Mouse (Mus musculus): ENCODE data around the gene Fam178b.

DNA sequence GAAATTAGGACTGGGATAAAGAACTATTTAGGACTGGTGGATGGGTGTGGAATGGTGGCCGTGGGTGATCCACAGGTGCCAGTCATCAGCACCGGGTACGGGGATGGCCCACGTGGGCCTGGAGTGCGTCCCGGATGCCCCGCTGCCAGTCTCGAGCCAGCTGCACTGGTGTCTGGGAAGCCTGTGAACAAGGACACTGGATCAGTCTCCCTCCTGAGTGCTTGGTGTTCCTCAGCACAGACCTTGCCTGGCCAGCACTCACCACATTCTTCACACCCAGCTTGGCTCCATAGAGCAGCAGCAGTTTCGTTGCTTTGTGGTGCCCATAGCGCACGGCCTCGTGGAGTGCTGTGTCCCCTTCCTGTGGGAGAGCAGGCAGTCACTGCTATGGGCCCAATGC lies 151.5 kb downstream of the Fam178b start:
- no peak for TF ChIP-seq CTCF (IDR thresholded peaks at IDR 0.05; ENCODE audit: borderline replicate concordance, insufficient read depth, low read depth, low read length)
- no peak for TF ChIP-seq POLR2A (IDR thresholded peaks at IDR 0.05; ENCODE audit: borderline replicate concordance, insufficient read depth, low read length)

Measured in cerebellum, adult 2 months (tissue).